Mouse (Mus musculus) ovary, postnatal 10 days (tissue): ENCODE results near the gene Epn2.

Experiments used
- DNase-seq: peaks from one replicate; pipeline ENCODE4 v3.0.0; 2022; ENCODE audit warnings: low spot score

Gene Epn2

DNA sequence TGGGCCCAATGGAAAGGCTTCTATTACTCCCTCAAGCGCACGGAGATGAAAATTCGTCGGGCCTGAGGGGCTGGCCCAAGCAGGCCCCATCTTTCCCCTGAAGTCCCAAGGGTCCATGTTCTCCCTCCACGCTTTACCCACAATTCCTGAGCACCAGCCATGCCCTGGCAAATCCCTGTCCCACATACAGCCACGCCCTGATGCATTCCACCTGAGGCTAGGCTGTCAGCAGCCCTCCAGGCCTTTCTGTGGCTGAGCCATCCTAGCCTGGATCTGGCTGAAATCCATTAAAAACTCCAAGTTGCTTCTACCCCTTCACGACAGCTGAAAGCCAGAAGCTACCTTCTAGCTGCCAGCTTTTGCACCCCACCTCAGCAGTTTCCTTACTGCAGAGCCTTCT lies 91.6 kb downstream of the Epn2 start:
- no peak for DNase-seq

DNA sequence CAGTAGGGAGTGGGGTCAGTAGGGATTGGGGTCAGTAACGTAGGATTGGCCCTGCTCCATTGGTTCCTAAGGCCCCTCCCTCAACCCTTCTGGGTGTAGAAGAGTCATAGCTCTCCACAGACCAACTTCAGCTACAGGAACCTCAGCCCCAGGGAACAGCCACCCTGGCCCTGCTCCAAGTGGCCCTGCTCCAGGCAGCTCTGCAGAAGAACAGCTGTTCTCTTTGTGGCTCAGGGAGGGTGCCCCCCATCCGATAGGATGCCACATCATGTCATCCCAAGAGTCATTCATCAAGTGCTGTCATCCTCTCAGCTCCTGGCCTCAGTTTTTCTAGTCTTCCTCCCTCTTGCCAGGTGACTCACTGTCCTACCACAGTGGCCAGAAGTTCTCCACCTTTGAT lies 92.1 kb downstream of the Epn2 start:
- no peak for DNase-seq

DNA sequence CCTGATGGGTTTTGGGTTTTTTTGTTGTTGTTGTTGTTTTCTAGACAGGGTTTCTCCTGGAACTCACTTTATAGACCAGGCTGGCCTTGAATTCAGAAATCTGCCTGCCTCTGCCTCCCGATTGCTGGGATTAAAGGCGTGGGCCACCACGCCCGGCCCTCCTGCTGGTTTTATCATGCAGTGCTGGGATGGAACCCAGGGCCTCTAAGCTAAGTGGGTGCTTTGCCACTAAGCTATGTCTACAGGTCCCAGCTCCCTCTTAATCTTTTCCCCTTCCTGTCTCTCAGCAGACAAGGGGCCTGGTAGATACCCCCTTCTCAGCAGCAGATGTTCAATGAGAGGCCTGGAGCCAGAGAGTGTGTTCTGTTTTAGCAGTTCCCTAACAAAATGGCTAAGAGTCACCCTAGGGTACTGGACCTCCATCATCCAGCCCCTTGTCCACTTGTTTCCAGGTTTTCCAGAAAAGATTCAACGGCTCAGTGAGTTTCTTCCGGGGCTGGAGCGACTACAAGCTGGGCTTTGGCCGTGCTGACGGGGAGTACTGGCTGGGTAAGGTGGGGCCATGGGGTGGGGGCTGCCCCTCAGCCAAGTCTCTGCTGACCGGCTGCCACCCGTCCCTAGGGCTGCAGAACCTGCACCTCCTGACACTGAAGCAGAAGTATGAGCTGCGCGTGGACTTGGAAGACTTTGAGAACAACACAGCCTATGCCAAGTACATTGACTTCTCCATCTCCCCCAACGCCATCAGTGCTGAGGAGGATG lies 92.8 kb downstream of the Epn2 start:
- no peak for DNase-seq

DNA sequence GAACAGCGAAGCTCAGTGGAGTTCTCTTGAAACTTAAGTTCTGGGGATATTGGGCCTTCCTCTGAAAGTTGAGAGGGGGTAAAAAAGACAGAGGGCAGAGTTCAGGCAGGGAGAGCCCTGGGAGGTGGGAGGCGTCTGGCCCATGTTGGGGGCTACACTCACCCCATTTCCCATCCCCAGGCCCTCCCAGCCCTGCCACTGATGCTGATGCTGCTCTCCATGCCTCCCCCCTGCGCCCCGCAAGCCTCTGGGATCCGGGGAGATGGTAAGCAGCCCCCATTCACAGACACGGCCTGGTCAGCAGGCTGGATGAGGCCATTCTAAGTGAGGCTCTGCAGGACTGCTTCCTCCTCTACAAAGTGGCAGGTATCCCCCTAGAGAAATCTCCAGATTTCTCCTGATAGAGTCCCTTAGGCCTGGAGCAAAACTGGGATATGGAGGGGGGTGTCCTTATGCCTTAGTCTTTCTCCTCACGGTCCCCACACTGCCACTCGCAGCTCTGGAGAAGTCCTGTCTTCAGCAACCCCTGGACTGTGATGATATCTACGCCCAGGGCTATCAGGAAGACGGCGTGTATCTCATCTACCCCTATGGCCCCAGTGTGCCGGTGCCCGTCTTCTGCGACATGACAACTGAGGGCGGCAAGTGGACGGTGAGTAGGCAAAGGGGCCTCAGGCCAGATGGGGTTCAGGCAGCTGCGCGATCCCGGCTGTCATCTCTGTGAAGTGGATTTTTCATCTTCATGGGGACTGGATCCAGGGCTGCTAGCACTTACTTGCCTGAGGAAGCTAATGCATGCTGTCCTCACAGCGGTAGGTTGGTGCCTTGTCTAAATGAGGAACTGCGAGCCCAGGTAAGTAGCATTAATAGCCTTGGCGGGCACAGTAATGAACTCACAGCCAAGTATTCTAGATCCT lies 93.7 kb downstream of the Epn2 start:
- no peak for DNase-seq

DNA sequence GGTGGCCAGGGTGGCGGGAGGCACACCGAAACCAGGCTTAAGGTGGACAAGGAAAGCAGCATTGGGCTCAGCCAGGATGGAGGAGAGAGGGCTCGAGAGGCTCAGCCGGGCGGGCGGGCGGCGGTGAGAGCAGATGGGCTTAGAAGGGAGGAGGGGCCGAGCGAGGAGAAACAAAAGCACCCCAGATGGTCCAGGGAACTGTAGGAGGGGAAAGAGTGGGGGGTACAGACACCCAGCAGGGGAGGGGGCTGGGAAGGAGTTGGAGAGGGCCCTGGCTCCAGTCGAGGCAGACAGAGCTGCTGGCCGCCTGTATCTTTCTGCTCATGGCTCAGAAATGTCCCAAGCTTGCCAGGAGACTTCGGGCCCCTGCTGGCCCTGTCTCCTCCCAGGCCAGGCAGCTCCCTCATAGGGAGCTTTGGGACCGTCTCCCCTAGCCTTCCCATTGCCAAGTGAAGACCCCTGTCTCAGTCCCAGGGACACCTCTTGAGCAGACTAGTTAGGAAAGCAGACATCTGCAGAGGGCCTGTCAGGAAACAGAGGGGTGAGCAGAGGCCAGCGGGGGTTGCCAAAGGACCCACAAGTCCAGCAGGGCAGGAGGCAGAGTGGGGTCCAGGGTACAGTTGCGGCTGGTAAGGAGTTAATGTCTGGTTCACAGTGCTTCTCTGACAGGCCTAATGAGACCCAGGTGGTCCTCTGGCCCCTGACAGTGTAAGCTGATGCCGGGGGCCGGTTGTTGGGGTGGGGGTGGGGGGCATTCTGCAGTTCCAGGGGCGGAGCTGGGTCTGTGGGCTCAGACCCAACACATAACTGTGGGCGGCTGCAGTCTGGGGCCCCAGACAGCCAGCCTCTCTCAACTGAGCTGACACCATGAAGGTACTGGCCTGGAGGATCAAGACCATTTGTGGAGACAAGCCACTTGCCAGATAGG lies 94.6 kb downstream of the Epn2 start, which contains the start of gene Mfap4:
TSS of gene Mfap4 (plus strand) at position 819 of the 928 bp plus-strand sequence.
- DNase-seq: no peak

DNA sequence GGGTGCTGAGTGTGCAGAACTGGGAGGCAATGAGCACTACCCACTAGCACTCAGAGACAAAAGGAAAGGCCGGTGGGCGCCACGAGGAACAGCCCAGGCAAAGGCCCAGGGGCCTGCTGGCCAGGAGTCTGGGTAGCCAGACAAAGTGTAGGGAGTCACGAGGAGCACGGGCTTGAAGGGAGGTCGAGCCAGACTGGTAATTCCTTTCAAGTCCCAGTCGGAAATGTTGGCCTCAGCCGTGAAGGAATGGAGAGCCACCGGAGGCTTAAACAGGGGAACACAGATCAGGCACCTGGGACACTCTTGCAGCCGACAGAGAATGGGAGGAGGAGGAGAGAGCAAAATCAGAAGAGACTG lies 95.3 kb downstream of the Epn2 start:
- no peak for DNase-seq

DNA sequence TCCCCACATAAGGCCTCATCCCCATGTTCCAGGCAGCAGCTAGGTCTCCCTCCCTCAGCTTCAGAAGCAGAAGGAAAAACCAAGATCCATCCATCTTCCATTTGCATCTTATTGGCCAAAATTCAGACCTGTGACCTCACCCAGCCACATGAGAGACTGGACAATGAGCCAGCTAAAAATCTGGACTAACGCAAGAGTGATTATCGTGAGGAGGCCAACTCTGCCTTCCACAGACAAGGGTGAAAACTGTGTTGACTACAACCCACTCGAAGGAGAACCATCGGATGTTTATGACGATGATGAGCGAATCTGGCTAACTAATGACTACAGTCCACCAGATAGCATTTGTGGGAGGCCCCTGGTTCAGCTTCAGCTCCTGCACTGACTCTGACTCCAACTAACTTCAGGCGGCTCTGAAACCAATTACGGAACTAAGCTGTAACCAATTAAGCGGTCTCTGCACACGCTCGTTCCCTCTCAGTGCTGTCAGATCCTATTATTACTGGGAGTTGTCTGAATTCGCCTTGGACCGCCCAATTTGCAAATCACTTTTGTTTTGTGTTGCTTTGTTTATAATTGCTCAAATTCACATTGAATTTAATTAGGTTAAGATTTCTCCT lies 96.2 kb downstream of the Epn2 start:
- no peak for DNase-seq

DNA sequence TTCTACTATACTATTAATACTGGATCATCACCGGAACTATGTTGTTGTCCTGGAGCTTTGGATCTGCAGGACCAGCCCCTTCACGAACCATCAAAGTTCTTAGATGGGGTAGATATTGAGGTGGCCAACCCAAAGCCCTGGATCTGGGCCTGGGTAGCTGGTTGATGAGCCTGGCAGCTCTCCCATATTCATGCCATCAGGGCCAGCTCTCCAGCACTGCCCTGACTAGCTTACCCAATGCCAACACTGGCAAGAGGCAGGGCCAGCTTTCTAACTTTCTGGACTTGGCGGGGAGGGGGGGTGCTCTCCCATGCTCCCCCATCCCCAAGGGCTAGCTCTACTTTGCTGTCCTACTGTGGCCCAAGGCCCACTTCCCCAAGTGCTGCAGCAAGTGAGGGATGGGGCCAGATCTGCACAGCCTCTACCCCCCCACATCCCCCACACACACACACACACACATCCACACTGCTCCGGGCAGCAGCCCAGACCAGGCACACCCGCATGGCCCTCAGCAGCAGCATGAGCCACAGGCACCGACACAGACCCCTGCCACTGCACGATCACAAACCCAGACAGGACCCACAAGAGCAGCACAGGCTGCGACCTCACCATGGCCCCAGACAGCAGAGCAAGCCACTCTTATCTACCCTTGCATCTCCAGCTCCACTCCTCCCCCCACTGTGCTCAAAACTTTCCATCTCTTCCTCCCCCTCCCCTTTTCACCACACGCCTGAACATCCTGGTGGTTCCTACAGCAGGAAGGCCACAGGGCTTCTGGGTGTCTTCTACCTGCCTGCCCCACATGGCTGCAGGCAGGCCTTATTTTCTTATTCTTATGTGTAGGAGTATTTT lies 98.0 kb downstream of the Epn2 start:
- DNase-seq: no peak

DNA sequence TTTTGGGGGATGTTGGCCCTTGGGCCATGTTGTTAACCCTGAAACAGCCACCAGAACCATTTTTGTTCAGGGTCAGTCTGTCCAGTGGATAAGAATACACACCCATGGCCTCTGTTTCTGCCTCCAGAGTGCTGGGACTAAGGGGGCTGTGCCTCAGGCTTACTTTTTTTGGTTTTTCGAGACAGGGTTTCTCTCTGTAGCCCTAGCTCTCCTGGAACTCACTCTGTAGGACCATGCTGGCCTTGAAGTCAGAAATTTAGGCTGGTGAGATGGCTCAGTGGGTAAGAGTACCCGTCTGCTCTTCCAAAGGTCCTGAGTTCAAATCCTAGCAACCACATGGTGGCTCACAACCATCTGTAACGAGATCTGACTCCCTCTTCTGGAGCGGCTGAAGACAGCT lies 100.7 kb downstream of the Epn2 start:
- no peak for DNase-seq

DNA sequence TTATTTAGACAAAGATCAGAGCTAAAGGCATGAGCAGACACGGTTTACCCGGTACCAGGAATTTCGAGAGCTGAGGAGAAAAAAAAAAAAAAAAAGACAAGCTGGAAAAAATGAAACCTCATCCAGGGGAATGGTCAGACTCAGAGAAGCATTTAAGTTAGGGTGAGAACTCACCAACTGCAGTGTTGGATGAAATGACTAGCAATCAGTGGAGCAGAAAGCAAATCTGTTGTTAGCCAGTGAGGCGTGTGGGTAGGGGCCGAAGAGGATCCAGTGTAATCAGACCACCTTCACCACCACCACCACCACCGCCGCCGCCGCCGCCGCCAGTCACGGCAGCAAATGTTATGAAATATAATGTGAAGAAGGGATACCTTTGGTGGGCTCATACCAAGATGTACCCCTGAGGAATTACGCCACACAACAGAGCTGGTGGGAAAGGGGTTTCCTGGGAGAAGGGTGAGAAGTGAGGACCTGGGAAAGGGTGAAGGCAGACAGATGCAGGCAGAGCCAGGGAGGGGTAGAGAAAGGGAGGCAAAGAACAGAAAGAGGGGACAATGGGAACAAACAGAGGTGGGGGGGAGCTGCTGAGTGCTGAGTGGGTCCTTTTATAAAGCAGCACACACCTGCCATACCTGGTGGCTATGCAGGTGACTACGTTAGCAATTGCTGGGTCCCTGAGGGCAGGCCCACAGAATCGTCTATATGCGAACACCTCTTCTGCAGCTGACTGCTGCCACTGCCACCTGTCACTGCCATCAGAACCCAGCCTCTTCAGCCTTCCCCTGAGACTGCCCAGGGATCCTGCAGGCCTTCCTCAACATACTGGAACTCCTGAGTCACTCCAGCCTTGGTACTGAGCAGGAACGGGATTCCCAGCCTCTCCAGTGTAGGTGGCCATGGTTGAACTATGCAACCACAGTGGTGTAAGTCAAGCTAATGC lies 101.7 kb downstream of the Epn2 start:
- no peak for DNase-seq

DNA sequence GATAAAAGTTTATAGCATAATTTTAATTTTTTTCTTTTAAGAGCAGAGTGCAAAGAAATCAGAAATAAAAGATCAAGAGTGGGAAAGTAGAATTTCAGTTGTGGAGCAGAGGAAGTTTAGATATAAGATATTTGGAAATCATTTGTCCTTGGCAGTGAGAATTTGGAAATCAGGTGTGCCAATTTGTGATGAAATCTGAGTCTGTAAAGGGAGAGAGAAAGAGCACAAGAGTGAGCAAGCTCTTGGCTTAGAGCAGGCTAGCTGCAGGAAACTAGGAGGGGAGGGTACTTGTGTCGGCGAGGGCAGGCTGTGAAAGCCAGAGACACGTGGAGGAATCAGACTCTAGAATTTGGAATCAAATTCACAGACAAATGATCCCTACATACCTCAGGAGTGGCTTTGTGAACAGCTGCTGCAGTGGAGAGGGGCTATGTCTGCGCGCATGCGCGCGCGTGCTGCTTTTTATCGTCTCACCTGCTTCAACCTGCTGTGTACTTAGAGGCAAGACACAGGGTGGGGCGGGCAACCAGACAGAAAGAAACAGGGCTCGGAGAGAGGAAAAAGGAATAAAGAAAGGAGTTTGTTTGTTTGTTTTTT lies 102.6 kb downstream of the Epn2 start:
- DNase-seq: no peak

DNA sequence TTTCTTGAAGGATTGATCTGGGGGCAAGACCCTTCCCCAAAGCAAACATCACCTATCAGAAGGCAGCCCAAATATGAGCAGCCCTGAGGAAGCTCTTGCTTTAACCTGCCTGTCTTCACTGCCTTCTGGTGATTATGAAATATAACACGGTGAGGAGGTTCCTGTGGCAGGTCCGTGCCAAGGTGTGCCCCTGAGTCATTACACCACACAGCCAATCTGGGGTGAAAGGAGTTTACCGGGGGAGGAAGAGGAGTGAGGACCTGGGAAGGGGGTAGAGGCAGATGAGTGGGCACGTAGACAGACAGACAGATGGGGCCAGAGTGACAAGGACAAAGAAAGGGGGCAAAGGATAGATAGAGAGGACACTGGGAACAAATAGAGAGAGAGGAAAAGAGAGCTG lies 105.9 kb downstream of the Epn2 start:
- no peak for DNase-seq

DNA sequence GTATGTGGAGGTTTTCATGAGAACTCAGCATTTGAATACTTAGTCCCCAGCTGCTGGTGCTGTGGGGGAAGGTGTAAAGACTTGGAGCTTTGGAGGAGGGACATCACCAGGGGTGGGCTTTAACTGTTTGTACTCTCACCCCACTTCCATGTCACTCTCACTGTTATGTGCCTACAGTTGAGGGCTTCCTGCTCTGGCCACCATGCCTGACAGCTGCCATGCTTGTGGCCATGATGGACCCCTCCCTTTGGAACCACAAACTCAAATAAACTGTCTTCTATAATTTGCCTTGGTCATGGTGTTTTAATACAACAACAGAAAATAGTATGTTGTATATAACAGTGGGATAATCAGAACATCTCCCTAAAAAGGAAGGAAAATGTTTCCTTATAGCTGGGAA lies 108.6 kb downstream of the Epn2 start:
- no peak for DNase-seq

DNA sequence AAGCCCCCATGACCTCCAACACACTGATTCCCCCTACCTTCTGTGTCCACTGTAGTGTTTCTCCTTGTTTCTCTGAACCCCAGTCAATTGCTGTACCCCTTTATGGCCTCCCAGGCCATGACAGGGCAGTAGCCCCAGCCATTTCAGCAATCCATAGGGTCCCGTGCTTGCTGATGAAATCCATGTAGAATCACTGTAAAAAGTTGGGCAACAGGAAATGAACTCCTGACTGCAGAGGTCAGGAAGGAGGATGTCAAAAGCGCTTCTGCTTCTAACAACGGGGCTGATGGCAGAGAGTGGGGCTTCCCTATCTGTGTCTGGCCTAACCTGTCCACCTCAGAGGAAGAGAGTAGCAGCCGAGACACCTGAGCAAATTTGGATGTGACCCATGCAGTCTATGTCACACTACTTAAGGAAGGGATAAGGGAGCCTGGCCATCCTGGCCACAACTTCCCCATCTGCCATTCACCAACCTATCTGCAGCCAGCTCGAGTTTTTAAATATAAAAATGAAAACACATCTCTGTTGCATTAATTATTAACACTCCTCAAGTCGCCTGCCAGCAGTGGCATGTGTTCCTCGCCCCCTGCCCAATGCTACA lies 110.1 kb downstream of the Epn2 start:
- no peak for DNase-seq

DNA sequence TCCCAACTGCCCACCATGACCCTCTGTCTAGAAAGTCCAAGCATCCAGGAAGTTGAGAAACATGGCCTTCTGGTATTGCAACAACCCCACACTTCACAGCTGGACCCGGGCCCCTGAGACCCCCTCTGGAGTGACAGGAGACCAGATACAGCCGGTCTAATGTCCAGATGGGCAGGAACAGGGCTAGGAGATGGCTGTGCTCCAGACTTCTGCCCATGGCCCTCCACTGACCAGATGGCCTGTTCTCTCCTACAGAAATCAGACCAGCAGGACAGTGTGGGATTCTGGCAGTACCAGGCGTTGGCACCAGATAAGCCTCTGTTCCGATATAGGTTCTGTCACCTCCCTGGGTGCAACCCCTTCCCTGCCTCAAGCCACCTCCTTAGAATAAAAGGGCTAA lies 111.0 kb downstream of the Epn2 start:
- no peak for DNase-seq
